Mouse (Mus musculus): Measurements from ENCODE around the gene Prps1l1.

The Prps1l1 gene

GRCm38 (mm10) chr12:34984461-34984860 lies at the start of gene Prps1l1:
Prps1l1 (plus strand) TSS chr12:34984761.
- no peak for ATAC-seq (ENCODE audit: insufficient number of reproducible peaks, low FRiP score, low TSS enrichment)

- no peak for ATAC-seq (ENCODE audit: insufficient number of reproducible peaks, low FRiP score, low TSS enrichment)
Observed at GRCm38 (mm10) chr12:34937918-34938317, 46.6 kb upstream of the Prps1l1 start.

- no peak for ATAC-seq (ENCODE audit: insufficient number of reproducible peaks, low FRiP score, low TSS enrichment)
Observed at GRCm38 (mm10) chr12:34949066-34949706, 35.4 kb upstream of the Prps1l1 start.

- no peak for ATAC-seq (ENCODE audit: insufficient number of reproducible peaks, low FRiP score, low TSS enrichment)
Observed at GRCm38 (mm10) chr12:34975991-34976390, 8.6 kb upstream of the Prps1l1 start.

GRCm38 (mm10) chr12:34985865-34986264 lies 1.3 kb downstream of the Prps1l1 start:
- ATAC-seq (ENCODE audit: insufficient number of reproducible peaks, low FRiP score, low TSS enrichment), result no peak

- no peak for ATAC-seq (ENCODE audit: insufficient number of reproducible peaks, low FRiP score, low TSS enrichment)
Observed at GRCm38 (mm10) chr12:34989537-34990200, 5.1 kb downstream of the Prps1l1 start.

- ATAC-seq (ENCODE audit: insufficient number of reproducible peaks, low FRiP score, low TSS enrichment), result no peak
Observed at GRCm38 (mm10) chr12:34990387-34990786, 5.8 kb downstream of the Prps1l1 start.

GRCm38 (mm10) chr12:34991900-34992299 lies 7.3 kb downstream of the Prps1l1 start:
- ATAC-seq (ENCODE audit: insufficient number of reproducible peaks, low FRiP score, low TSS enrichment), result no peak

GRCm38 (mm10) chr12:34997597-34998182 lies 13.1 kb downstream of the Prps1l1 start:
- ATAC-seq (ENCODE audit: insufficient number of reproducible peaks, low FRiP score, low TSS enrichment), result no peak

GRCm38 (mm10) chr12:34998778-34999467 lies 14.4 kb downstream of the Prps1l1 start:
- no peak for ATAC-seq (ENCODE audit: insufficient number of reproducible peaks, low FRiP score, low TSS enrichment)

GRCm38 (mm10) chr12:35000323-35000722 lies 15.8 kb downstream of the Prps1l1 start:
- no peak for ATAC-seq (ENCODE audit: insufficient number of reproducible peaks, low FRiP score, low TSS enrichment)

- no peak for ATAC-seq (ENCODE audit: insufficient number of reproducible peaks, low FRiP score, low TSS enrichment)
Observed at GRCm38 (mm10) chr12:35005748-35006147, 21.2 kb downstream of the Prps1l1 start.

- no peak for ATAC-seq (ENCODE audit: insufficient number of reproducible peaks, low FRiP score, low TSS enrichment)
Observed at GRCm38 (mm10) chr12:35007851-35008250, 23.3 kb downstream of the Prps1l1 start.

- no peak for ATAC-seq (ENCODE audit: insufficient number of reproducible peaks, low FRiP score, low TSS enrichment)
Observed at GRCm38 (mm10) chr12:35008340-35009137, 24.0 kb downstream of the Prps1l1 start.

- no peak for ATAC-seq (ENCODE audit: insufficient number of reproducible peaks, low FRiP score, low TSS enrichment)
Observed at GRCm38 (mm10) chr12:35011462-35011861, 26.9 kb downstream of the Prps1l1 start.

- no peak for ATAC-seq (ENCODE audit: insufficient number of reproducible peaks, low FRiP score, low TSS enrichment)
Observed at GRCm38 (mm10) chr12:35013950-35014349, 29.4 kb downstream of the Prps1l1 start.

- ATAC-seq (ENCODE audit: insufficient number of reproducible peaks, low FRiP score, low TSS enrichment), result no peak
Observed at GRCm38 (mm10) chr12:35016056-35016455, 31.5 kb downstream of the Prps1l1 start.

GRCm38 (mm10) chr12:35016481-35017250 lies 32.1 kb downstream of the Prps1l1 start:
- ATAC-seq (ENCODE audit: insufficient number of reproducible peaks, low FRiP score, low TSS enrichment), result no peak

- no peak for ATAC-seq (ENCODE audit: insufficient number of reproducible peaks, low FRiP score, low TSS enrichment)
Observed at GRCm38 (mm10) chr12:35018679-35019237, 34.2 kb downstream of the Prps1l1 start.
